Mouse (Mus musculus) hindbrain, embryonic 14.5 days (tissue): ENCODE measurements around the gene Brd3os. TPM values are rescaled to one million over a fixed set of nuclear protein-coding genes. Genes with fewer than 3 reads are reported as not detected.

ENCODE experiments used
- ATAC-seq: fragments of 200-750 bp; cut with Nextera tagmentation; 2 replicates; pipeline ENCODE4 v1.8.0; 2017; ENCODE audit warnings: moderate number of reproducible peaks, mild to moderate bottlenecking, moderate TSS enrichment, moderate library complexity; ENCODE audit not compliant: low FRiP score
- DNase-seq: peaks from one replicate; pipeline ENCODE4 v3.0.0-alpha.2; 2015; ENCODE audit warnings: low spot score
- H3K27ac ChIP-seq: fragments of 300-500 bp; sonication (generic); 2 replicates; pipeline ENCODE4 v1.5.1; 2014; ENCODE audit warnings: mild to moderate bottlenecking, moderate library complexity
- H3K27me3 ChIP-seq: fragments of 300-500 bp; sonication (generic); 2 replicates; pipeline ENCODE4 v1.6.1; 2014; ENCODE audit warnings: mild to moderate bottlenecking, low read length, mixed read lengths; ENCODE audit not compliant: control insufficient read depth, insufficient read depth
- H3K36me3 ChIP-seq: fragments of 300-500 bp; sonication (generic); replicated peaks from 2 replicates; pipeline ENCODE4 v1.6.1; 2014; ENCODE audit not compliant: control insufficient read depth, insufficient read depth
- H3K4me1 ChIP-seq: fragments of 300-500 bp; sonication (generic); replicated peaks from 2 replicates; pipeline ENCODE4 v1.6.1; 2014; ENCODE audit warnings: antibody characterized with exemption, low read length, mixed read lengths; ENCODE audit not compliant: control insufficient read depth, insufficient read depth
- H3K4me2 ChIP-seq: fragments of 300-500 bp; sonication (generic); replicated peaks from 2 replicates; pipeline ENCODE4 v1.6.1; 2014; ENCODE audit warnings: mild to moderate bottlenecking, moderate library complexity
- H3K4me3 ChIP-seq: fragments of 300-500 bp; sonication (generic); replicated peaks from 2 replicates; pipeline ENCODE4 v1.5.1; 2014; ENCODE audit warnings: mild to moderate bottlenecking, low read length
- H3K9ac ChIP-seq: fragments of 300-500 bp; sonication (generic); 2 replicates; pipeline ENCODE4 v1.6.1; 2014
- H3K9me3 ChIP-seq: fragments of 300-500 bp; sonication (generic); 2 replicates; pipeline ENCODE4 v1.6.1; 2016; ENCODE audit warnings: low read length; ENCODE audit not compliant: control insufficient read depth
- WGBS: fragments of 180-500 bp; shearing (Covaris S2); extraction: QIAGEN DNeasy Blood & Tissue Kit; methylation state at CpG from one replicate; pipeline ENCODE4 v1.1.7; 2014; 5-methylcytosine and 5-hydroxymethylcytosine counted together
- polyA plus RNA-seq: library from polyadenylated mRNA; unstranded; fragments of >200 nt; fragmentation: Nextera tagmentation; extraction: Ambion mirVana; gene quantifications from 2 replicates; pipeline ENCODE4 v1.2.1, GENCODE M21; 2014

Brd3os gene
- polyA plus RNA-seq, 1 experiment from 2014 or later: 43.8 TPM

GRCm38 (mm10) chr2:27459735-27460134 lies 17.6 kb downstream of the Brd3os start:
- WGBS: 87% methylated on average over 7 of the region's 7 CpGs
- ATAC-seq: no peak
- Histone ChIP-seq H3K27ac (no peak overlapping the region), H3K36me3 (peaks cover 97% of the 10 kb centered on the region), H3K4me2 (no peak overlapping the region), H3K9ac (no peak overlapping the region), H3K4me3 (no peak overlapping the region), H3K4me1 (no peaks in the 10 kb centered on the region), H3K27me3 (no peaks in the 10 kb centered on the region), H3K9me3 (no peaks in the 10 kb centered on the region)
- no peak for DNase-seq

- Histone ChIP-seq H3K4me1 (no peaks in the 10 kb centered on the region), H3K27me3 (no peaks in the 10 kb centered on the region), H3K27ac (no peak overlapping the region), H3K36me3 (peaks cover 93% of the 10 kb centered on the region), H3K4me2 (no peak overlapping the region), H3K9me3 (no peaks in the 10 kb centered on the region), H3K9ac (no peak overlapping the region), H3K4me3 (no peak overlapping the region)
- ATAC-seq: no peak
- DNase-seq: no peak
- WGBS: 88% methylated on average over 5 of the region's 5 CpGs
These were observed 18.0 kb downstream of the Brd3os start for GRCm38 (mm10) chr2:27460163-27460562.

- Histone ChIP-seq H3K27me3 (no peaks in the 10 kb centered on the region), H3K27ac (no peak overlapping the region), H3K36me3 (peaks cover 88% of the 10 kb centered on the region), H3K4me3 (no peak overlapping the region), H3K9me3 (no peaks in the 10 kb centered on the region), H3K9ac (no peak overlapping the region), H3K4me1 (no peaks in the 10 kb centered on the region), H3K4me2 (no peak overlapping the region)
- no peak for DNase-seq
- no peak for ATAC-seq
- WGBS: 77% methylated on average over 9 of the region's 9 CpGs
These were observed 18.5 kb downstream of the Brd3os start for GRCm38 (mm10) chr2:27460651-27461050.

GRCm38 (mm10) chr2:27461881-27462660 lies 19.9 kb downstream of the Brd3os start:
- DNase-seq (no peak), ATAC-seq (no peak)
- H3K9ac ChIP-seq: no peak overlapping the region
- no peak overlapping the region for H3K27ac ChIP-seq
- no peak overlapping the region for H3K4me2 ChIP-seq
- H3K36me3 ChIP-seq: peaks cover 74% of the 10 kb centered on the region
- 94% methylated on average over 4 of the region's 4 CpGs for WGBS
- H3K9me3 ChIP-seq: no peaks in the 10 kb centered on the region
- H3K27me3 ChIP-seq: no peaks in the 10 kb centered on the region
- no peak overlapping the region for H3K4me3 ChIP-seq
- no peaks in the 10 kb centered on the region for H3K4me1 ChIP-seq

GRCm38 (mm10) chr2:27462901-27463300 lies 20.8 kb downstream of the Brd3os start:
- no peak overlapping the region for H3K9ac ChIP-seq
- H3K4me3 ChIP-seq: no peak overlapping the region
- no peaks in the 10 kb centered on the region for H3K27me3 ChIP-seq
- H3K4me1 ChIP-seq: no peaks in the 10 kb centered on the region
- H3K4me2 ChIP-seq: no peak overlapping the region
- H3K9me3 ChIP-seq: no peaks in the 10 kb centered on the region
- peaks cover 65% of the 10 kb centered on the region for H3K36me3 ChIP-seq
- DNase-seq: no peak
- 95% methylated on average over 4 of the region's 4 CpGs for WGBS
- no peak for ATAC-seq
- no peak overlapping the region for H3K27ac ChIP-seq

GRCm38 (mm10) chr2:27469292-27469990 lies 27.3 kb downstream of the Brd3os start:
- H3K9me3 ChIP-seq: no peaks in the 10 kb centered on the region
- DNase-seq: no peak
- no peak overlapping the region for H3K27ac ChIP-seq
- 79% methylated on average over 4 of the region's 4 CpGs for WGBS
- peaks cover 30% of the 10 kb centered on the region for H3K4me1 ChIP-seq
- H3K27me3 ChIP-seq: no peaks in the 10 kb centered on the region
- no peak for ATAC-seq
- no peak overlapping the region for H3K4me3 ChIP-seq
- no peak overlapping the region for H3K4me2 ChIP-seq
- H3K9ac ChIP-seq: no peak overlapping the region
- H3K36me3 ChIP-seq: no peaks in the 10 kb centered on the region

- no peak for DNase-seq
- Histone ChIP-seq H3K4me2 (no peak overlapping the region), H3K27me3 (no peaks in the 10 kb centered on the region), H3K9ac (no peak overlapping the region), H3K9me3 (no peaks in the 10 kb centered on the region), H3K27ac (no peak overlapping the region), H3K4me1 (peaks cover 31% of the 10 kb centered on the region), H3K36me3 (no peaks in the 10 kb centered on the region), H3K4me3 (no peak overlapping the region)
- 81% methylated on average over 3 of the region's 3 CpGs for WGBS
- no peak for ATAC-seq
These were observed 27.8 kb downstream of the Brd3os start for GRCm38 (mm10) chr2:27469991-27470355.

GRCm38 (mm10) chr2:27470535-27470934 lies 28.4 kb downstream of the Brd3os start:
- WGBS: 85% methylated on average over 2 of the region's 2 CpGs
- Histone ChIP-seq H3K4me3 (no peak overlapping the region), H3K4me1 (peaks cover 31% of the 10 kb centered on the region), H3K36me3 (no peaks in the 10 kb centered on the region), H3K27me3 (no peaks in the 10 kb centered on the region), H3K9ac (no peak overlapping the region), H3K27ac (no peak overlapping the region), H3K4me2 (no peak overlapping the region), H3K9me3 (no peaks in the 10 kb centered on the region)
- DNase-seq (no peak), ATAC-seq (no peak)

- H3K27ac ChIP-seq: no peak overlapping the region
- H3K4me3 ChIP-seq: no peak overlapping the region
- H3K9ac ChIP-seq: no peak overlapping the region
- H3K9me3 ChIP-seq: no peaks in the 10 kb centered on the region
- H3K4me2 ChIP-seq: no peak overlapping the region
- DNase-seq: no peak
- no peaks in the 10 kb centered on the region for H3K27me3 ChIP-seq
- no peak for ATAC-seq
- peaks cover 31% of the 10 kb centered on the region for H3K4me1 ChIP-seq
- no peaks in the 10 kb centered on the region for H3K36me3 ChIP-seq
These were observed 29.1 kb downstream of the Brd3os start for GRCm38 (mm10) chr2:27471170-27471584.
